Mouse (Mus musculus): ENCODE results near the gene Knstrn.

GRCm38 (mm10) chr2:118875316-118875715 lies 61.5 kb downstream of the Knstrn start:
- no peak for TF ChIP-seq POLR2A (IDR thresholded peaks at IDR 0.05; ENCODE audit: borderline replicate concordance, control insufficient read depth, low read depth, low read length)
- TF ChIP-seq CTCF (IDR thresholded peaks at IDR 0.05; ENCODE audit: control insufficient read depth, insufficient read depth, low read length) = no peak
